ENCODE assay signal across 45 mouse cellular contexts in the genomic region with DNA sequence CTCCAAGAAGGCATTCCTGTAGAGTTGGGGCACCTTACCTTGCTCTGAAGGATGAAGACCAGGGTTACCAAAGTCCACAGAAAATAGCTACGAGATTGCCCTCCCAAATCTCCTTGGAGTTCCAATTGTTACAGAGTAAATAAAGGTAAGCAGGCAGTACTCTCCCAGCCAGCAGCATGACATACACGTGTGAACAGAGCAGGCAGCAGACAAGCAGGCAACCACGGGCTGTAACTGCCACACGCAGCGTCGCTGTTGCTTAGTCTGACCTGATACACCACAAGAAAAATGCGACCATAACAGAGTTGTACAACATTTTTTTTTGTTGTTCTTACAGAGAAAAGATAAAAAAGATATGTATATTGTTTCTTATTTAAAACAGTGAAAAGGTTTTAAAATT. TPM values are rescaled to one million over a fixed set of nuclear protein-coding genes. Genes with fewer than 3 reads are reported as not detected.
"Had no signal": no experiment of that assay in that cellular context is flagged by ENCODE, and none has a peak within 500 bp of the region (broad histone marks: within the 10 kb centered on the region; RNA-seq: fewer than 3 reads in every experiment).

No protein-coding gene starts in this region.

- H3K27ac ChIP-seq: limb, embryonic 12.5 days; limb, embryonic 13.5 days; limb, embryonic 15.5 days; liver, embryonic 12.5 days; liver, embryonic 13.5 days; liver, embryonic 14.5 days; liver, embryonic 15.5 days; lung, embryonic 15.5 days; macrophage; midbrain, embryonic 10.5 days; midbrain, embryonic 12.5 days; midbrain, embryonic 13.5 days; midbrain, embryonic 15.5 days; neural tube, embryonic 12.5 days; neural tube, embryonic 13.5 days had no signal

- H3K4me2 ChIP-seq: limb, embryonic 12.5 days; limb, embryonic 13.5 days; limb, embryonic 15.5 days; liver, embryonic 11.5 days; liver, embryonic 12.5 days; liver, embryonic 13.5 days; liver, embryonic 15.5 days; lung, embryonic 14.5 days; lung, embryonic 15.5 days; midbrain, embryonic 11.5 days; midbrain, embryonic 12.5 days; midbrain, embryonic 13.5 days; midbrain, embryonic 15.5 days; neural tube, embryonic 12.5 days; neural tube, embryonic 13.5 days had no signal

- ATAC-seq: liver, embryonic 12.5 days; liver, postnatal 0 days; lung, postnatal 0 days; midbrain, embryonic 13.5 days; midbrain, embryonic 15.5 days; midbrain, embryonic 16.5 days had no signal

- H3K9me3 ChIP-seq: limb, embryonic 12.5 days; limb, embryonic 13.5 days; limb, embryonic 15.5 days; liver, embryonic 12.5 days; liver, embryonic 13.5 days; liver, embryonic 15.5 days; lung, embryonic 15.5 days; megakaryocyte, embryonic 14.5 days; midbrain, embryonic 10.5 days; midbrain, embryonic 12.5 days; midbrain, embryonic 13.5 days; midbrain, embryonic 15.5 days; neural tube, embryonic 12.5 days; neural tube, embryonic 13.5 days had no signal

- H3K27me3 ChIP-seq: limb, embryonic 12.5 days; limb, embryonic 13.5 days; limb, embryonic 15.5 days; liver, embryonic 12.5 days; liver, embryonic 13.5 days; liver, embryonic 15.5 days; lung, embryonic 15.5 days; megakaryocyte, embryonic 14.5 days; midbrain, embryonic 12.5 days; midbrain, embryonic 13.5 days; midbrain, embryonic 15.5 days; neural tube, embryonic 12.5 days; neural tube, embryonic 13.5 days had no signal

- DNase-seq: left cerebral cortex, postnatal 4 days; liver; liver, embryonic 13.5 days; liver, postnatal 0 days; lung, adult 18-20 months; lung, adult 2 months; lung, embryonic 14.5 days; lung, postnatal 10 days; lung, postnatal 14 days; lung, postnatal 36 days; lung, postnatal 4 days; midbrain, embryonic 14.5 days had no signal

- H3K4me1 ChIP-seq: limb, embryonic 12.5 days; limb, embryonic 13.5 days; limb, embryonic 15.5 days; liver, embryonic 12.5 days; liver, embryonic 13.5 days; liver, embryonic 15.5 days; lung, embryonic 15.5 days; megakaryocyte, embryonic 14.5 days; midbrain, embryonic 10.5 days; midbrain, embryonic 12.5 days; midbrain, embryonic 13.5 days; midbrain, embryonic 15.5 days; neural tube, embryonic 12.5 days; neural tube, embryonic 13.5 days had no signal

- H3K4me3 ChIP-seq: limb, embryonic 12.5 days; limb, embryonic 13.5 days; limb, embryonic 15.5 days; liver, embryonic 12.5 days; liver, embryonic 13.5 days; liver, embryonic 15.5 days; lung, embryonic 15.5 days; megakaryocyte, embryonic 14.5 days; midbrain, embryonic 10.5 days; midbrain, embryonic 12.5 days; midbrain, embryonic 13.5 days; midbrain, embryonic 15.5 days; neural tube, embryonic 12.5 days; neural tube, embryonic 13.5 days had no signal

RNA-seq across cellular contexts. Expression of gene Bmp8a, which starts 15.6 kb away (rescaled TPM):
- total RNA-seq: liver, adult 2 months; megakaryocyte, adult 5-6 weeks; megakaryocyte-erythroid progenitor cell, adult 5-6 weeks; monocyte, adult 5-6 weeks had no signal
- polyA plus RNA-seq: liver, adult 2 months; macrophage; midbrain, embryonic 15.5 days had no signal

RNA-seq across cellular contexts. Expression of gene Oxct2a, which starts 35.2 kb away (rescaled TPM):
- total RNA-seq: left cerebral cortex, postnatal 10 days; left cerebral cortex, postnatal 14 days; left cerebral cortex, postnatal 25 days; left cerebral cortex, postnatal 36 days; liver, adult 2 months; megakaryocyte progenitor cell, adult 5-6 weeks; megakaryocyte, adult 5-6 weeks; megakaryocyte-erythroid progenitor cell, adult 5-6 weeks; midbrain, postnatal 0 days; monocyte, adult 5-6 weeks had no signal
- polyA plus RNA-seq: limb, embryonic 11.5 days; limb, embryonic 12.5 days; limb, embryonic 13.5 days; liver, adult 2 months; liver, embryonic 15.5 days; liver, embryonic 16.5 days; liver, postnatal 0 days; lung, adult 2 months; lung, embryonic 14.5 days; lung, embryonic 15.5 days; lung, embryonic 16.5 days; lung, postnatal 0 days; macrophage; midbrain, embryonic 10.5 days; midbrain, embryonic 11.5 days; midbrain, embryonic 12.5 days; midbrain, embryonic 13.5 days; midbrain, embryonic 14.5 days; midbrain, embryonic 16.5 days; neural tube, embryonic 11.5 days; neural tube, embryonic 12.5 days; neural tube, embryonic 13.5 days had no signal
